Mouse (Mus musculus): Measurements from ENCODE around the gene Slc25a23.
A peak's percentile ranks its signal among the peaks of the same experiment; 100 is the strongest.
"Not testable (repeated sequence)": the region's sequence is repeated elsewhere in the genome, so short reads cannot be mapped to it uniquely, and the experiment has no call there.

Gene Slc25a23

DNA sequence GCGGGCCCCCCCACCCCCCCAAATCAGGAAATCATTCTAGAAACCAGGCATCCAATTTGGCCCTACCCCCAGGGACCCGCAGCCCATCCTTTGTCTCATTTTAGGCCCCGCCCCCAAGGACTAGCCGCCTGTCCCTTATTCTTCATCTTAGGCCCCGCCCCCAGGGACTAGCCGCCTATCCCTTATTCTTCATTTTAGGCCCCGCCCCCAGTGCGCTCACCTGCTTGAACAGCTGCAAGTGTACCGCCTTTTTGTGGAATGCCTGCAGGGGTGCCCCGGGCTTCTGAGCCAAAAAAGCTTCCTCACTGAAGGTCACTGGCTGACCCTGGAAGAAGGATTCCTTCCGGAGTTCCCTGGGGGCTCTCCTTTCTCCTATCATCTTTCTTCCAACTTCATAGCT lies 11.0 kb upstream of the Slc25a23 start:
- DNase-seq (ENCODE audit: low spot score) = no peak

DNA sequence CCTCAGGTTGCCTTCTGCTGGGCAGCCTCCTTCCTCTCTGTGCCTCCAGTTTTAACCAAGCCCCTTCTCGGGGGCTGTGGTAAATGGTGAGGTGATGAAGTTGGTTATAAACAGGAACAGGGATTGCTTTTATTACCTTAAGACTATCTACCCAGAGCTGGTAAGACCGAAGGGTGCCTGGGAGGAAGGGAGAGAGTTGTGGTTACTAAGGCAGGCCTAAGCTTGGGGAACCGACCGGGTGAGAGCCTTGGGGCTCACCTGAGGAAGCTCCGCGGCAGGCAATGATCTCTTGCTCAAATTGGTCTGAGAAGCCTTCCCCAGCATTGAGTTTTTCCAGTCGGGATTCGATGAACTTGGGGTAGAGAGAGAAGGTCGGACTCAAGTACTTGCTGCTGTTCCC lies 10.6 kb upstream of the Slc25a23 start:
- no peak for DNase-seq (ENCODE audit: low spot score)

DNA sequence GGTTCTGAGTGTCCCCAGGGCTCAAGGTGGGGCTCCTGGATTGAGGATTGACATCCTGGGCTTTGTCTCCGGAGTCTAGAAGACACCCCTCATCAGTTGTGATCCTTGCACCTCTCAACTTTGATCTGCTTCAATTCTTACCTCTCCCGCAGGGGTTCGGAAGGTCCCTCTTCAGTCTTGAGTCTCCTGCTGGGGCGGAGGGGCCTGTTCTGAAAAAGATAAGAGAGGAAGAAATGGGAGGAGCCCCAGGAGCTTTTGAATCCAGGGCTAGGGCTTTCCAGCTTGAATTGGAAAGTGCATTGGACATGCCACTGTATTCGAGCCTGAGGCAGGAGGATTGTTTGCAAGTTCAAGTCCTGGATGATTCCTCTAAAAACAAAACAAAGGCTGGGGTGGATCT lies 7.2 kb upstream of the Slc25a23 start:
- peak; percentile 27 for DNase-seq (ENCODE audit: low spot score)

DNA sequence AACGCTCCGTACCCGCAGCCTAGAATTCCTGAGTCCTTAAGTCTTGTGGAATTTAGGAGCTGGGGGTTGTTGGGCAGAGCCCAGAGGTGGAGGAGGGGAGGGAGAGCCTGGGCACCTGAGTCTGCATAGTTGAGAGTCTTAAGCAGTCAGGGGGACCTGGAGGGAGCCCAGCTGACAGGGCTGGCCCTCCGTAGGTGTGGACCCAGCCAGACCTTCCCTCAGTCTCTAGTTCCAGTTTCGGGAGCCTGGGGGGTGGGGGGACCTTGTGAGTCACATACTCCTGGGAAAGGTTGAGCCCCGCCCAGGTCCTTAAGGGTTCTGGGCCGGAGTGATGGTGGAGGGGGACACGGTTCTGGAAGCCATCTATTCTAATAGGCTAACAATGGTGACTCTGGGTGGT lies 3.4 kb upstream of the Slc25a23 start:
- DNase-seq (ENCODE audit: low spot score) = no peak

DNA sequence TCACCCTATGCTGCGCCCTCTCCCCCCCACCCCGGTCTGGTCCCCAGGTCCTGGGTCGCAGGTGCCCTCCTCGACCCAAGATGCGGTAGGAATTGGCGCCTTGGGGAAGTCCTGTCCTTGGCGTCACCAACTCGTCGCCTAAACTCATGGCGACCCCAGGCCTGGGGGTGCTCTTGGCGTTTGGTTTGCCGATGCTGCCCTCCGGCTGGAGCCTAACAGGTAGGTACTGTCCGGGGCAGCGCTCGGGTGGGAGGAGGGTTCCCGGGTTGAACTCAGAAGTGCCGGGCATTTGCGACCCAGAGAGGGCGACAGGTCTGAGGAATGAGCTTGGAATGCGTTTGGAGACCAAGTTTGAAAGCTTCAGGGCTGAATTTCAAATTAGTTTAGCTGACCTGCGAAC lies 2.9 kb upstream of the Slc25a23 start:
- DNase-seq (ENCODE audit: low spot score) = no peak

DNA sequence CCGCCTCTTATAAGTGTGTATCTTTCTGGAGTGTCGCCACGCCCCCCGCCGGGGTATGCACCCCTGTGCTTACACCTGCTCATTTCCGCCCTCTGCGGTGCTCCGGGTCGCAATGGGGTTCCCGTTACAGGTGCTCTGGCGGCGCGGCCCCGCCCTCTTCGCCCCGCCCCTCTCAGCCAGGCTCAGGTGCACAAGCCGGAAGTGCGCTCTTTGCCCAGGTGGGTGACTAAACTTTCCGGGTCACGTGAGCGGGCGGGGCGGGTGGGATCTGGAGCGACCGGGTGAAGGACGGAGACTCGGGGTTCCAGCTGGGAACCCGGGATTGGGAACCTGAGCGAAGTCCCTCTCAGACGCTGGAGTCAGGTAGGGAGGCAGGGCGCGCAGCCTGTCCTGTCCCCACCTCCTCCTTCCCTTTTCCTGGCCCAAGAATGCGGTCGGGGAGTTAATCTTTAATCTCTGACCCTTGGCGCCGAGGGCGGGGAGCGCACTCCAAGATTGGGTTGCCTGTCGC lies 2.4 kb upstream of the Slc25a23 start:
- no peak for DNase-seq (ENCODE audit: low spot score)

DNA sequence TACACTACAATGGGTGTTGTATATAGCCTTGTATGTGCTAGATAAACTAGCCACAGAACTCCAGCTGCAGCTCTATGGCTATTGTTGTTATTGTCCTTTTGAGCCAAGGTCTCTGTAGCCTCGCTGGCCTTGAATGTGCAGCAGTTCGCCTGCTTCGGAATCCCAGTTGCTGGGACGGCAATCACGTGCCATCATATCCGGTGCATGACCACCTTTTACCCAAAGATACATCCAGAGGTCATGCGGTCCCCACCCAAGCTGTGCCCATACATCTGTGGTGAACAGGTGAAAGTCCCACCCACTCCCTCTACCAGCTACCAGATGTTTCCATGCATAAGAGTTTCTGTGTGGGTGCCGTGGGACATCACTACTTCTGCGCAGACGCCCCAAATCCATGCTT lies 1.4 kb upstream of the Slc25a23 start:
- no peak for DNase-seq (ENCODE audit: low spot score)

DNA sequence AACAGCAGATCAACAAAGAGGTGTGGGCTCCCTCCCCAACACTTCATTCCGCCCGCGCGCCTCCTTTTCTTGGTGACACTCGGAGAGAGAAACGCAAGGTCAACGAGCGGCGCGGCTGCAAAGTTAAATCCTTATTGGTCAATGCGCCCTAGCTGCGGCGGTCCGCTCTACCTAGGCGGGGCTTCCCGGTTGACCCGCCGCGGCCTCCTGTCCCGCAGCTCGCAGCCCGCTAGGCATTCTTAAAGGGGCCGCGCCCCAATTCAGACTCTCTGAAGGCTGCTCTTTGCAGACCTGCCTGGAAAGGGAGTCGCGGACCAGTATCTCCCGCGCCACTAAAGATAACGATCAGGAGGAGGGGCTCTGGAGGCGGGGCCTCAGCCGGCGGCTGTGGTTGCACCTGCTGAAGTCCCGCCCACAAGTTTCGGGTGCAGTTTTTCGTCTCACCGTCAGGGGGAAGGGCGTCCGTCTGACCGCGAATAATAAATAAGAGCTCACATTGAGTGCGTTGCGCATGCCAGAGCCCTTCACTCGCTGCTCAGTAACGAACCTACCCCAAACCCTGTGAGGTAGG lies 653 bp upstream of the Slc25a23 start:
- peak; percentile 94 for DNase-seq (ENCODE audit: low spot score)

DNA sequence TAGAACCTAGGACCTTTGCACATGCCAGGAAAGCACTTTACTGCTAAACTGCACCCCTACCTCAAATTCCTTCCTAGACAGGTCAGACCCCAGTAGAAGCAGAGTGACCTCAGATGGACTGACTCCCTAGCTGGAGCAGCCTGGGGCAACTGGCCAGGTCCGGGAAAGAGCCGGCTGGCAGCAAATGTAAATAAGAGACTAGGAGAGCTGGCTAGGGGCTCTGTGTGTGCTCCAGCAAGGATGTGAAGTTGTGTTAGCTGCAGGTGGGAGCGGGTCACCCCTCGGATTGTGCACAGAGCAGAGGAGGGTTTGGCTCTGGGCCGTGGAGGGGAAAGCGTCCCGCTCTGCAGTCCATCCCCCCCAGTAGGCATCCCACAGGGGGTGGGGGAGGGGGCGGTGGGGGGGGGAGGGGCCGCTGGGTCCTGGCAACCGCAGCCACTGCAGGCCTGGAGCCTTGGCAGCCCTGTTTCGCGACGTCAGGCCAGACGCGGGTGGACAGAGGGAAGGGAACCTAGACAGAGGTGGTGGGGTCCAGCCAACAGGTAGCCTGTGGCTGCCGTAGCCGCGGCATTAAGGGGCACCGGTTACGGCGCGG lies 675 bp downstream of the Slc25a23 start, which contains the start of gene Crb3:
Gene Crb3 (plus strand): TSS at position 215 of the 595 bp plus-strand sequence.
- DNase-seq (ENCODE audit: low spot score) = no peak

DNA sequence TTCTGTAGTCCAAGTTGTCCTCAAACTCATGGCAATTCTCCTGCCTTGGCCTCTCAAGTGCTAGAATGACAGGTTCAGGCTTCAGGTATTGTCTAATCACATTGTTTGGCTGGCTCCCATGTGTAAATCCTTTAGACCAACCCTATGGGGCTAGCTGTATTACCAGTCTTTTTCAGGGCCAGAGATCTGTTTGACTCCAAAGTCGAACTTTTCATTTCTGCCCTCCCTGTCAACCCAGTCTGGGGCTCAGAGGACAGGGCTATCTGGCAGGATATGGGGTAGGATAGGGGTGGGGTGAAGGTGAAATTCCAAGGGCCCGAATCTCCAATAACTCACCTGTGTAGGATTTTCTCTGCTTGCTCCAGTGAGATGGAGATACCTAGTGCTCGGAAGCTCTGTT lies 3.4 kb downstream of the Slc25a23 start:
- DNase-seq (ENCODE audit: low spot score) = no peak

DNA sequence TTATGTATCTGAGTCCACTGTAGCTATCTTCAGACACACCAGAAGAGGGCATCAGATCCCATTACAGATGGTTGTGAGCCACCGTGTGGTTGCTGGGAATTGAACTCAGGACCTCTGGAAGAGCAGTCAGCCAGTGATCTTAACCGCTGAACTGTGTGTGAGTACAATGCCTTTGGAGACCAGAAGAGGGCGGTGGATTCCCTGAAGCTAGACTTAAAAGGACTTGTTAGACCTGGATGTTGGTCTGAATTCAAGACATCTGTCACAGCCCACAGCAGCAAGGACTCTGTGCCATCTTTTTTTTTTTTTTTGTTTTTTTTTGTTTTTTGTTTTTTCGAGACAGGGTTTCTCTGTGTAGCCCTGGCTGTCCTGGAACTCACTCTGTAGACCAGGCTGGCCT lies 8.0 kb downstream of the Slc25a23 start:
- DNase-seq (ENCODE audit: low spot score) = not testable (repeated sequence)

DNA sequence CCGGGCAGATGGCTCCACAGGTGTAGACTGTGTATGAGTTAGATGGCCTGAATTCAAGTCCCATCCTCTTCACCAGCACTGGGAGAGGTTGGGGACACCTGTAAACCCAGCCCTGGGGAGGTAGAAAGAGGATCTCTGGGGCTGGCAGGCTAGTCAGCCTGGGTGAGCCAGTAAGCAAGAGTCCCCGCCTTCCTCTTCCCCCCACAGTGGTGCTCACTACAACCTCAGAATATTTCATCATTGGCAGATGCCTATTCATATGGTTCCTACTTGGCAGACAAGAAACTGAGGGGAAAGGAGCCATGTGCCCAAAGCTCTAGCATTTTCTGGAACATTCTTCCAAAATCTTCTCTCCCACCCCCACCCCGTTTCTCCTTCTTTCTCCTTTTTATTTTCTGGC lies 10.8 kb downstream of the Slc25a23 start:
- no peak for DNase-seq (ENCODE audit: low spot score)

DNA sequence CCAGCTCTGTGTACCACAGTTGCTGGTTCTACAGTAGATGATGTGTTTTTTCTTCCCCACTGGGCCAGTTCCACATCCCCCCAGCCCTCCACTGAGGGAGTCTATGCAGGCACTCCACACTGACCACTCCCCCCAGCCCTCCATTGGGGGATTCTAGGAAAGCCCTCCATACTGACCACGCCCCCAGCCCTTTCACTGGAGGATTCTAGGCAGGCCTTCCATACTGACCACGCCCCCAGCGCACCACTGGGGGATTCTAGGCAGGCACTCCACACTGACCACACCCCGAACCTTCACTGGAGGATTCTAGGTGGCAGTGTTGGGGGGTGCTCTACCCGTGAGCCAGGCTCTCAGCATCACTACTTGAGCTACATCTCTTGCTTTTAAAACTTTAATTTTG lies 12.3 kb downstream of the Slc25a23 start:
- no peak for DNase-seq (ENCODE audit: low spot score)

DNA sequence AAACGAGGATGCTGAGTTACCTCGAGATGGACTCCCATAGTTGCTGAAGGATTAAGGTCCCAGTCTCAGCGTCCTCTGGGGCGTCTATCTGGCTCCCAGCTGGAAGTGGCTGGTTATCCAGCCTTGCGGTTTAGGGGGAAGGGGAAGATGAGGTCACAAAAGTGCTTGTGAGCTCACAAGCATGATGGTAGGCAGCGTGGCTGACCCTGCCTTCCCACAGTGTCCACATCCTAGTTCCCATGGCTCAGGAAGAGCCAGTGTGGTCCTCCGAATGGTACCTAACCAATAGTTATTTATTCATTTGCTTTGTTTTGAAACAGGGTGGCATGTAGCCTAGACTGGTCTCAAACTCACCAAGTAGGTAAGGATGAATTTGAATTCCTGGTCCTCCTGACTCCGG lies 18.1 kb downstream of the Slc25a23 start, which contains the start of gene Slc25a41:
Gene Slc25a41 (minus strand): TSS at position 101 of the 400 bp plus-strand sequence.
- no peak for DNase-seq (ENCODE audit: low spot score)

DNA sequence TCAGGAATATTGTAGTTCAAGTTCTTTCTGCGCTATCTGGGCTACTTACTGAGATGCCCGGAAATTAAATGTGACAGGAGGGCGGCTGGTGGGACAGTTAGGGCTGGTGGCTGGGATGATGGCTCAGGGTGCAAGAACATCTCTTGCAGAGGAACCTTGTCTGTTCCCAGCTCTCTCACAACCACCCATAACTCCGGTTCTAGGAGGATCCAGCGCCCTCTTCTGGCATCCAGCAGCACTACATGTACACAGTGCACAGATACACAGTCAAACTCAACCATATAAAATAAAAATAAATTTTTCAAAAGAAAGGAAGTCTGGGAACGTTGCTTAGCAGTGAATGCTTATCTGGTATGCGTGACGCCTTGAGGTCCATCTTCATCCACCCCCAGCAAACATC lies 20.7 kb downstream of the Slc25a23 start:
- DNase-seq (ENCODE audit: low spot score) = no peak

DNA sequence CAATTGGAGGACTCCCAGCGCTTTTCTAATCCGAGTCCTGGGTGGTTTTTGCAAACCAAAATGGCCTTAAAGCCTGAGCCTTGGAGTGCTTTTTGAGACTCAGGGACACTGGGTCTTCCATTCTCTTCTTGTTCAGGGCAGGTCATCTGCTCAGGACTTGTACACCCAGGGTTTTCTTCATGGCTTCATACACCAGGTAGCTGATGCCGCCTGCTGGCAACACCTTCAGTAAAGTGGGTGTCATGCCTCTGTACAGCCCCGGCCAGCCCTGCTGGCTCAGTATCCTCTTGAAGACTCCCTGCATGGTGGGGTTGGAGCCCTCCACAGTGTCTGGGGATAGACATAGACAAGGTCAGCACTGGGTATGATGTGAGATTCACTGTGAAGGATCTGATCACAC lies 26.8 kb downstream of the Slc25a23 start:
- DNase-seq (ENCODE audit: low spot score) = no peak

DNA sequence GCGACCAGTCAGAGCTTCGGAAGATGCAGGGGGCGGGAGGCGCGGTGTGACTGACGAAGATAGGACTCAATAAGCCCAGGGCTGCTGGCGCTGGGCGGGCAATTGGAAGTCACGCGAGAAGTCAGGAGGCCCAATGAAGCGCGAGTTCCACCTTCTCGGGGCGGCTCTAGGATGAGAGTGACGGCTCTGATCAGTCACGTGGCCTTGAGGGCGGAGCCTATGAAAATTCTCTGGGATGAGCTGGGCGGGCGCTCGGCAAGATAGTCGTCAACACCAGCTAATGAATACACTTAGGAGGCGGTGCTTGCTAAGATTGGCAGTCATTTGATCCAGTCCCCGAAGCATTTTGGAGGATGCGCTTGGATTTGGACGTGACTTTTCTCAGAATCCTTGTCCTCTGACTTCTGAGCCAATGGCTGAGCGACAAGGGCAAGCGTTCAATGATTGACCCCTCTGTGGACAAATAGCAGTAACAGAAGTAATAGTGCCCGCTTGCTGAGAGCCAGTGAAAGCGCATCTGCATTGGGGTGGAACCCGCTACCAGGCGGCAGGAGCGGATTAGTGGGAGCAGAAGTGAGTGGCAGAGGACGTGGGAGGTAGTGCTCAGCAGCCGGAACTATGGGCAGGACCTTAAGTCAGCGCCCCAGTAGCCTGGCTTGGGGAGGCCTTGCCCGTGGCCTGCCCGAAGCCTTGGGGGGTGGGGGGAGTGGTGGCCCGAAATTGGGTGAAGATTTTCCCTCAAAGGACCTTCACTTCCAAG lies 27.8 kb downstream of the Slc25a23 start:
- peak; percentile 100 for DNase-seq (ENCODE audit: low spot score)

DNA sequence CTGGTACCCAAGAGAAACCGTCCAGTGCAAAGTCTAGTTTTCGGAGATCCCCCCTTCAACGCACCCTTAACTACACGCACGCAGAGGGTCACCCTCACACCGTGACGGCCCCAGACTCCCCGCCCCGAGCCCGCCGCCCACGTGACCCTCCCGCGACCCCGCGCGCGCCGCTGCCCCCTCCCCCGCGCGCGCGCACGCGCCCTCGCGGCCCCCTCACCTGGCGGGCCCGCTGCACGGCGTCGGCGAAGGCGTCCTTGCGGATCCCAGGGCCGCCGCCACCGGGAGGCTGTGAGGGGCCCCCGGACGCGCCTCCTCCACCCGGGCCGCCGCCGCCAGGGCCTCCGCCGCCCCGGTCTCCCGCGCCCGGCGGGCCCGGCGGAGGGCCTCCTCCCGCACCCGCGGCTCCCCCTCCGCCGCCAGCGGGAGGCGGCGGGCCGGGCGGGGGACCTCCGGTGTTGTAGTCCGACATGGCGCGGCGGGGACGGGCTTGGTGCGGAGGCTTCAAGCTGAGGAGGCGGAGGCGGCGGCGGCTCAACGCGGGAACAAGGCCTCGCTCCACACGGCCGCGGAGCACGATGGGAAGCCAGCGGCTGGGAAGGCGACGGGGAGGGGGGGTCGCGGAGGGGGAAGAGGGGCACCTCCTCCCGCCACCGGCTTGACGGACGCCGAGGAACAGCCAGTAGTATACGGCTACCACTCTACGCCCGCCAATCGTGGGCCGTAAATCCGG lies 28.6 kb downstream of the Slc25a23 start, which contains the start of gene Khsrp:
Gene Khsrp (minus strand): TSS at position 592 of the 730 bp plus-strand sequence.
- no peak for DNase-seq (ENCODE audit: low spot score)

DNA sequence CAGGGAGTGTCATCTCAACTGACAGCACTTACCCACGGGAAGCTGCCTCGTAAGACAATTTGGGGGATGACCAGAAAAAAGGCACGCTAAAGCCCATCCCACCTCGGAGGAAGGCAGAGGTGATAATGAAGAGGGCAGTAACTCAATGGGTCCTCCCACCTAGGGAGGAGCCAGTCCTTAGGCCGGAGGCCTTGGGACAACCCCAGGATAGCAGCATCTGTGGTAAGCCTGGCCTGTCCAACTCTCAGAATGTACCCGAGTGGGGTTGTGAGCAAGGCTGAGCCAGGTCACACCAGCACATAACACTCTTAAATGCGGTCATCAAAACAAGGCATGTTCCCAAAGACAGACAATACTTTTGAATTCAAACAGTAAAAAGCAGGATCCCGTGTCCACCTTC lies 30.0 kb downstream of the Slc25a23 start:
- peak; percentile 65 for DNase-seq (ENCODE audit: low spot score)

DNA sequence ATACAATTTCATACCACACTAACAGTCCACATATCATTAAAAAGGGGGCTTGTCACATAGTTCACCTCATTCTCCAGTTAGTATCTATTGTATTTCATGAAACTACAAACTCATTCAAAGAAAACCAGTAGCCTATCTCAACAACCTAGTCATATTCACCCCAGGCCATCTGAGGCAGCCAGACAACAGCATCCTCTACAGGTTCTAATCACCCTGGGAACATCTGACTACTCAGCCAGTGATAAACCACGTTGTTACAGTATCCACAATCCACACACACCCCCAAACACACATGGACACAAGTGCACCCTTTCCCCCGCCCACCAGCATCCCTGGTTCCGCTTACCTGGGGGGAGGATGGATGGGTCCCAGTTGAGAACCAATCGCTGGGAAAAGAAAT lies 32.2 kb downstream of the Slc25a23 start:
- DNase-seq (ENCODE audit: low spot score) = peak; percentile 46

DNA sequence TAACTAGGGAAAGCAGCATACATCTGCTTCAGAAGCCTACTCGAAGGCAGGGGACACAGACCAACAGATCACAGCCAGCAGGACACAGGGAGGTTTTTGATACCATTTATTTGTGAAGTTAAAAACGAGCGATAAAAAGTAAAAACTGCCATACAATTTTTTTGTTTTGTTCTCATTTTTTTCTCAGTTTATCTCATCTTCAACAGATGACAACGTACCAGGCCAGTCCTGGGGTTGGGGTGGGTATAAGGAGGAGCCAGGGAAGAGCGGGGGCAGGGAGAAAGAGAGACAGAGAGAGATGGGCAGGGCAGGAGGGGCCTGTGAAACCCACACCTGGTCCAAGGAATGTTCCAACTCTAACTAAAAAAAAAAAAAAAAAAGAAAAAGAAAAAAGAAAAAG lies 38.7 kb downstream of the Slc25a23 start:
- no peak for DNase-seq (ENCODE audit: low spot score)

DNA sequence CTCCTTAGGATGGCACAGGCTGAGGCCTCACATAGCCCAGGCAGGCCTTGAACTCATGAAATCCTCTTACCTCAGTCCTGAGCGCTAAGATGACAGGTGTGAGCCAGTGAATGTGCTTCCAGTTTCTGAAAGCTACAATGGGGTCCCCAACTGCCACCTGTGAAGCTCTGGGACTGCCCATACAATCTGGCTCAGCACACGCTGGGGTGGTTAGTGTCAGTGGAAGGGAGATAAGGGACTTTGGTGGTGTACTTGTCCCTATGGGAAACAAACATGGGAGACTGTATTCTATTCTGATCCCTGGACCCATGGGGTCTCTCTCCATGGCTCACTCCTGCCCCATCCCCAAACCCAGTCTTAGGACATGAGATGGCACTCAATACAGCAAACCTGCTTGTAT lies 40.0 kb downstream of the Slc25a23 start:
- peak; percentile 74 for DNase-seq (ENCODE audit: low spot score)
